ENCODE assay signal across 27 mouse cellular contexts in the genomic region with DNA sequence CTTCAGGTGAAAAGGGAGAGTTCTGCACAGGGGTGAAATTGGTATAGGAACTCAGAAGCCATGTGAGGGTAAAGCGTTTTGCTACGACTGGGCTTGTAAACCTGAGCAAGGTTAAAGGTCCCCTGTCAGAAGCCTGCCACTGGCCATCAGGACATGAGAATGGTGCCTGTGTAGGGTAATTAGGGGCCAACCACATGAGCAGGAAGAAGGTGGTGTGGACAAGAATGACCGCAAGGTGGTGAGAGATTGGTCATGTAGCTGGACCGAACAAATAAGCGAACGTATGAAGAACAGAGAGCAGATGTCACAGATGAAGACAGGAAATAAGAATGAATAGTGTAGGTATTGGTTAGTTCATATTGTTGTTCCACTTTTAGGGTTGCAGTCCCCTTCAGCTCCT. TPM values are rescaled to one million over a fixed set of nuclear protein-coding genes. Genes with fewer than 3 reads are reported as not detected.
A peak's percentile ranks its signal among the peaks of the same experiment; 100 is the strongest.
DNase-seq lines count a peak whose midpoint lies in the region; ATAC-seq lines count a peak whose summit lies in the region.
"Had no signal": no experiment of that assay in that cellular context is flagged by ENCODE, and none has a peak within 500 bp of the region (broad histone marks: within the 10 kb centered on the region; RNA-seq: fewer than 3 reads in every experiment).

No protein-coding gene starts in this region.

- H3K4me2 ChIP-seq in liver, embryonic 13.5 days, result no peak overlapping the region
- no peak overlapping the region for H3K4me2 ChIP-seq in liver, embryonic 12.5 days
- H3K4me2 ChIP-seq: embryonic facial prominence, embryonic 12.5 days; forebrain, embryonic 13.5 days; forebrain, embryonic 15.5 days had no signal

- 0 out of 2 replicates have a peak, but pooled peaks have one; percentile 7 for ATAC-seq in liver, embryonic 13.5 days (ENCODE audit: low read depth)
- ATAC-seq in liver, embryonic 12.5 days, result no peak
- peak; percentile 4; the same call in 1 of the 2 replicates for ATAC-seq in common myeloid progenitor, adult 5-6 weeks (replicated peaks; ENCODE audit: low read depth, poor library complexity, severe bottlenecking)
- 0 out of 2 replicates have a peak, but pooled peaks have one; percentile 5 for ATAC-seq in megakaryocyte, adult 5-6 weeks (ENCODE audit: poor library complexity, severe bottlenecking)
- ATAC-seq: CD4-positive, CD25-positive, alpha-beta regulatory T cell, adult 4 months; forebrain, embryonic 13.5 days; forebrain, embryonic 15.5 days; forebrain, postnatal 0 days; Patski had no signal

- 0 out of 2 replicates have a peak, but pooled peaks cover 4% of the 10 kb centered on the region for H3K4me1 ChIP-seq in liver, embryonic 13.5 days (replicated peaks)
- 0 out of 2 replicates have a peak, but pooled peaks cover 2% of the 10 kb centered on the region for H3K4me1 ChIP-seq in liver, embryonic 12.5 days
- H3K4me1 ChIP-seq: embryonic facial prominence, embryonic 10.5 days; embryonic facial prominence, embryonic 12.5 days; forebrain, embryonic 13.5 days; forebrain, embryonic 15.5 days had no signal

- 53% methylated on average over 6 of the region's 6 CpGs for WGBS in liver, embryonic 13.5 days (ENCODE audit: insufficient replicate concordance)
- 44% methylated on average over 6 of the region's 6 CpGs for WGBS in liver, embryonic 12.5 days (ENCODE audit: insufficient replicate concordance)

- H3K27ac ChIP-seq in liver, embryonic 13.5 days, result no peak overlapping the region
- H3K27ac ChIP-seq in liver, embryonic 12.5 days, result no peak overlapping the region
- H3K27ac ChIP-seq: embryonic facial prominence, embryonic 10.5 days; embryonic facial prominence, embryonic 12.5 days; forebrain, embryonic 13.5 days; forebrain, embryonic 15.5 days had no signal

- no peaks in the 10 kb centered on the region for H3K9me3 ChIP-seq in liver, embryonic 13.5 days (replicated peaks)
- H3K9me3 ChIP-seq in liver, embryonic 12.5 days (replicated peaks), result no peaks in the 10 kb centered on the region
- H3K9me3 ChIP-seq: embryonic facial prominence, embryonic 10.5 days; embryonic facial prominence, embryonic 12.5 days; forebrain, embryonic 13.5 days; forebrain, embryonic 15.5 days; G1E had no signal

- no peak for DNase-seq in liver, embryonic 13.5 days
- DNase-seq in natural killer cell, adult 2 months (ENCODE audit: low spot score in 2 of 2), result peak; percentile 16 to 56
- no peak for DNase-seq in lung, adult 18-20 months
- DNase-seq in kidney, adult 18-20 months, result no peak
- no peak for DNase-seq in adrenal gland, postnatal 4 days (ENCODE audit: low spot score in 2 of 2)
- DNase-seq: adrenal gland, adult 8-10 months; adrenal gland, postnatal 14 days; adrenal gland, postnatal 36 days; B cell, adult 2 months; cerebellum, adult 11 months; cerebellum, adult 18-20 months; cerebellum, adult 8-10 months; cerebellum, adult 9-11 months; cerebellum, postnatal 14 days; cerebellum, postnatal 36 days; forebrain, postnatal 0 days had no signal

- no peak overlapping the region for H3K9ac ChIP-seq in liver, embryonic 13.5 days
- H3K9ac ChIP-seq in liver, embryonic 12.5 days, result no peak overlapping the region
- H3K9ac ChIP-seq: embryonic facial prominence, embryonic 12.5 days; forebrain, embryonic 13.5 days; forebrain, embryonic 15.5 days; forebrain, postnatal 0 days had no signal

- H3K36me3 ChIP-seq in liver, embryonic 13.5 days, result no peaks in the 10 kb centered on the region
- no peaks in the 10 kb centered on the region for H3K36me3 ChIP-seq in liver, embryonic 12.5 days
- H3K36me3 ChIP-seq: embryonic facial prominence, embryonic 10.5 days; embryonic facial prominence, embryonic 12.5 days; forebrain, embryonic 15.5 days; G1E had no signal

- H3K27me3 ChIP-seq in liver, embryonic 13.5 days, result no peaks in the 10 kb centered on the region
- no peaks in the 10 kb centered on the region for H3K27me3 ChIP-seq in liver, embryonic 12.5 days (replicated peaks)
- H3K27me3 ChIP-seq: CH12.LX; embryonic facial prominence, embryonic 12.5 days; forebrain, embryonic 13.5 days; forebrain, embryonic 15.5 days; Patski had no signal

- no peak overlapping the region for H3K4me3 ChIP-seq in liver, embryonic 13.5 days (replicated peaks)
- no peak overlapping the region for H3K4me3 ChIP-seq in liver, embryonic 12.5 days
- H3K4me3 ChIP-seq: embryonic facial prominence, embryonic 10.5 days; embryonic facial prominence, embryonic 12.5 days; forebrain, embryonic 13.5 days; forebrain, embryonic 15.5 days had no signal

RNA-seq across cellular contexts. Expression of a gene that starts 23.7 kb away (rescaled TPM):
- 0.29 and 0.51 TPM in 2 replicates for polyA plus RNA-seq in liver, embryonic 13.5 days (2015; fragmentation: Nextera tagmentation; extraction: Ambion mirVana)
- 0.39 and 0.50 TPM in 2 replicates for polyA plus RNA-seq in liver, embryonic 12.5 days (2016; fragmentation: Nextera tagmentation; extraction: Ambion mirVana)
- total RNA-seq in common myeloid progenitor, adult 5-6 weeks (2017), result 2.7 and 2.8 TPM in 2 replicates
- total RNA-seq in megakaryocyte, adult 5-6 weeks (2015), result 7.2 and 8.8 TPM in 2 replicates
- total RNA-seq in megakaryocyte, adult 5-6 weeks (2017), result 4.9 and 6.7 TPM in 2 replicates
- 1 to 10 TPM in 1 of 2 experiments, under 1 TPM in 1; 0.78 to 1.0 TPM for total RNA-seq in adrenal gland, postnatal 4 days (2021)
- total RNA-seq: CH12.LX had no signal
- polyA plus RNA-seq: G1E had no signal

Comparison
In these comparisons a context has a peak if more than half of its experiments do, and no peak if none do; other contexts are left out.
1. DNase-seq: peak in natural killer cell, adult 2 months (2 of 2); none in liver, embryonic 13.5 days (single experiment), lung, adult 18-20 months (0 of 2), kidney, adult 18-20 months (single experiment) and adrenal gland, postnatal 4 days (0 of 2).